Mouse (Mus musculus) lung, embryonic 14.5 days (tissue): ENCODE measurements around the gene Fbxl2. TPM values are rescaled to one million over a fixed set of nuclear protein-coding genes. Genes with fewer than 3 reads are reported as not detected.
A peak's percentile ranks its signal among the peaks of the same experiment; 100 is the strongest.

Source experiments
- ATAC-seq: fragments of 200-750 bp; cut with Nextera tagmentation; 2 replicates; pipeline ENCODE4 v1.8.0; 2017; ENCODE audit warnings: mild to moderate bottlenecking, moderate TSS enrichment, moderate library complexity; ENCODE audit not compliant: insufficient read depth
- DNase-seq: peaks from one replicate; pipeline ENCODE4 v3.0.0-alpha.2; 2015
- H3K27ac ChIP-seq: fragments of 300-500 bp; sonication (generic); 2 replicates; pipeline ENCODE4 v1.5.1; 2014; ENCODE audit warnings: low read depth, mild to moderate bottlenecking, moderate library complexity
- H3K27me3 ChIP-seq: fragments of 300-500 bp; sonication (generic); 2 replicates; pipeline ENCODE4 v1.6.1; 2014; ENCODE audit warnings: low read length, control low read depth; ENCODE audit not compliant: insufficient read depth
- H3K36me3 ChIP-seq: fragments of 300-500 bp; sonication (generic); 2 replicates; pipeline ENCODE4 v1.6.1; 2014; ENCODE audit warnings: control low read depth; ENCODE audit not compliant: insufficient read depth
- H3K4me1 ChIP-seq: fragments of 300-500 bp; sonication (generic); 2 replicates; pipeline ENCODE4 v1.6.1; 2014; ENCODE audit warnings: antibody characterized with exemption, control low read depth; ENCODE audit not compliant: insufficient read depth
- H3K4me2 ChIP-seq: fragments of 300-500 bp; sonication (generic); 2 replicates; pipeline ENCODE4 v1.6.1; 2014; ENCODE audit warnings: mild to moderate bottlenecking
- H3K4me3 ChIP-seq: fragments of 300-500 bp; sonication (generic); 2 replicates; pipeline ENCODE4 v1.5.1; 2014; ENCODE audit warnings: low read depth, low read length
- H3K9ac ChIP-seq: fragments of 300-500 bp; sonication (generic); 2 replicates; pipeline ENCODE4 v1.6.1; 2014
- H3K9me3 ChIP-seq: fragments of 300-500 bp; sonication (generic); 2 replicates; pipeline ENCODE4 v1.6.1; 2016; ENCODE audit warnings: low read depth, low read length, control low read depth
- CTCF ChIP-seq: IDR thresholded peaks from 2 replicates; pipeline ENCODE4 v1.5.1; 2016; ENCODE audit warnings: antibody characterized with exemption, low read depth
- WGBS: fragments of 180-500 bp; shearing (Covaris S2); extraction: QIAGEN DNeasy Blood & Tissue Kit; methylation state at CpG from one replicate; pipeline ENCODE4 v1.1.7; 2014; 5-methylcytosine and 5-hydroxymethylcytosine counted together
- polyA plus RNA-seq: library from polyadenylated mRNA; unstranded; fragments of >200 nt; fragmentation: Nextera tagmentation; extraction: Ambion mirVana; gene quantifications from 2 replicates; pipeline ENCODE4 v1.2.1, GENCODE M21; 2014

Gene Fbxl2
- polyA plus RNA-seq, 1 experiment from 2014 or later = 3.3 TPM

- Histone ChIP-seq H3K4me2 (peak overlapping the region; percentile 92), H3K27me3 (no peaks in the 10 kb centered on the region), H3K4me3 (peak overlapping the region; percentile 97), H3K9ac (peak overlapping the region; percentile 91), H3K27ac (0 out of 2 replicates have a peak overlapping the region, but pooled peaks have one; percentile 18), H3K4me1 (no peaks in the 10 kb centered on the region), H3K9me3 (no peaks in the 10 kb centered on the region), H3K36me3 (no peaks in the 10 kb centered on the region)
- TF ChIP-seq CTCF = no peak
- WGBS = 14% methylated on average over 11 of the region's 11 CpGs
- ATAC-seq (no peak), DNase-seq (no peak)
These were observed 113.5 kb downstream of the Fbxl2 start for GRCm38 (mm10) chr9:113932501-113932900.

GRCm38 (mm10) chr9:113932100-113932470, 113.9 kb downstream of the Fbxl2 start:
- no peak for TF ChIP-seq CTCF
- no peaks in the 10 kb centered on the region for H3K9me3 ChIP-seq
- DNase-seq = no peak
- peak overlapping the region; percentile 97 for H3K4me3 ChIP-seq
- peak overlapping the region; percentile 92 for H3K4me2 ChIP-seq
- 2% methylated on average over 8 of the region's 8 CpGs for WGBS
- H3K36me3 ChIP-seq = no peaks in the 10 kb centered on the region
- H3K27ac ChIP-seq = peak overlapping the region; percentile 91
- no peaks in the 10 kb centered on the region for H3K27me3 ChIP-seq
- no peaks in the 10 kb centered on the region for H3K4me1 ChIP-seq
- no peak for ATAC-seq
- H3K9ac ChIP-seq = peak overlapping the region; percentile 91

- TF ChIP-seq CTCF = no peak
- H3K27ac ChIP-seq = peak overlapping the region; percentile 91
- WGBS = under 1% methylated on average over 62 of the region's 91 CpGs
- ATAC-seq = peak; percentile 25
- no peaks in the 10 kb centered on the region for H3K9me3 ChIP-seq
- H3K4me1 ChIP-seq = no peaks in the 10 kb centered on the region
- H3K9ac ChIP-seq = peak overlapping the region; percentile 91
- no peaks in the 10 kb centered on the region for H3K27me3 ChIP-seq
- peak; percentile 51 for DNase-seq
- peak overlapping the region; percentile 97 for H3K4me3 ChIP-seq
- H3K4me2 ChIP-seq = peak overlapping the region; percentile 92
- H3K36me3 ChIP-seq = no peaks in the 10 kb centered on the region
These were observed 114.5 kb downstream of the Fbxl2 start for GRCm38 (mm10) chr9:113931375-113932099.

- Histone ChIP-seq H3K9me3 (no peaks in the 10 kb centered on the region), H3K27me3 (no peaks in the 10 kb centered on the region), H3K9ac (peak within 1 kb of the TSS; percentile 91), H3K36me3 (no peaks in the 10 kb centered on the region), H3K4me2 (peak within 1 kb of the TSS; percentile 92), H3K27ac (peak within 1 kb of the TSS; percentile 91), H3K4me3 (peak within 1 kb of the TSS; percentile 97), H3K4me1 (no peaks in the 10 kb centered on the region)
- TF ChIP-seq CTCF = no peak
- WGBS = under 1% methylated on average over 49 of the region's 86 CpGs
- DNase-seq = peak; percentile 98
- peak; percentile 98 for ATAC-seq
These were observed 115.2 kb downstream of the Fbxl2 start, which contains the start of gene Ubp1 for GRCm38 (mm10) chr9:113930534-113931374. Gene Ubp1, plus strand, starts transcription at chr9:113930934.

GRCm38 (mm10) chr9:113929676-113930075, 116.3 kb downstream of the Fbxl2 start:
- TF ChIP-seq CTCF = no peak
- Histone ChIP-seq H3K4me2 (peak overlapping the region; percentile 69), H3K36me3 (no peaks in the 10 kb centered on the region), H3K4me3 (peak overlapping the region; percentile 97), H3K27me3 (no peaks in the 10 kb centered on the region), H3K4me1 (no peaks in the 10 kb centered on the region), H3K9me3 (no peaks in the 10 kb centered on the region), H3K9ac (no peak overlapping the region), H3K27ac (no peak overlapping the region)
- WGBS = 74% methylated on average over 1 of the region's 1 CpGs
- no peak for DNase-seq
- no peak for ATAC-seq

GRCm38 (mm10) chr9:113928591-113928990, 117.4 kb downstream of the Fbxl2 start:
- H3K27me3 ChIP-seq = no peaks in the 10 kb centered on the region
- H3K4me2 ChIP-seq = no peak overlapping the region
- H3K9ac ChIP-seq = no peak overlapping the region
- 0 out of 2 replicates have a peak, but pooled peaks cover 2% of the 10 kb centered on the region for H3K36me3 ChIP-seq
- 84% methylated on average over 4 of the region's 4 CpGs for WGBS
- DNase-seq (no peak), ATAC-seq (no peak)
- no peak for TF ChIP-seq CTCF
- no peaks in the 10 kb centered on the region for H3K9me3 ChIP-seq
- no peaks in the 10 kb centered on the region for H3K4me1 ChIP-seq
- H3K4me3 ChIP-seq = no peak overlapping the region
- no peak overlapping the region for H3K27ac ChIP-seq

- H3K36me3 ChIP-seq = peaks cover 16% of the 10 kb centered on the region; the same call in 1 of the 2 replicates
- H3K9me3 ChIP-seq = no peaks in the 10 kb centered on the region
These were observed 121.1 kb downstream of the Fbxl2 start for GRCm38 (mm10) chr9:113924883-113925282.

More at GRCm38 (mm10) chr9:113924883-113925282, 121.1 kb downstream of the Fbxl2 start:
- no peak for TF ChIP-seq CTCF
- Histone ChIP-seq H3K9ac (no peak overlapping the region), H3K4me3 (no peak overlapping the region), H3K27me3 (no peaks in the 10 kb centered on the region), H3K27ac (no peak overlapping the region), H3K4me2 (no peak overlapping the region), H3K4me1 (no peaks in the 10 kb centered on the region)
- DNase-seq = no peak
- WGBS = 89% methylated on average over 5 of the region's 5 CpGs
- ATAC-seq = no peak
